Mouse (Mus musculus) layer of hippocampus, postnatal 10 days (tissue): ENCODE measurements at regions not wholly inside any gene's neighbourhood (a gene's known extent, or its start where the extent isn't known, plus 50 kb on each side); places are given as distances from the start of the nearest gene placed in this dataset.

ENCODE experiments used
- DNase-seq, 2 experiments: peaks; one replicate each; pipeline ENCODE4 v3.0.0; 2021; ENCODE audit warnings: low spot score in 2 of 2

GRCm38 (mm10) chr11:56442381-56442780 lies 401.6 kb upstream of the Nmur2 start:
- DNase-seq: no peak

DNA sequence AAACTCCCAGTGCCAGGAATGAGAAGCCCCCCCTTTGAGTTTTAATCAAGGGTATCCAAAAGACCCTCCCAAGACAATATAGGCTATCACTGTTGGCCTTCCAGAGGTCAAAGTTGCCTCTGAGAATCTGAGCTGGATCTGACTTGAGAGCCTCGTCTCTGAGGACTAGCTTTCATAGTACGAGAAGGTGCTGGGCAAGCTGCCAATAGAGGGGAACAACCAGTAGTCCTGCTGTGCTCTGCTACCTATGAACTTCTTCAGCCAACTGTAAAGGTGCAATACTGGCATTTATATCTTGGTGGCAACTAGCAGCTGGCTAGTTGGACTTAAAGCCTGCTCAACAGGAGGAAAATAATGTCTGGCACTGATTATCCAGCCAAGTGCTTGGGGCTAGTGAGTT lies 400.3 kb upstream of the Nmur2 start:
- no peak for DNase-seq

GRCm38 (mm10) chr11:56431089-56431488 lies 390.3 kb upstream of the Nmur2 start:
- no peak for DNase-seq

DNA sequence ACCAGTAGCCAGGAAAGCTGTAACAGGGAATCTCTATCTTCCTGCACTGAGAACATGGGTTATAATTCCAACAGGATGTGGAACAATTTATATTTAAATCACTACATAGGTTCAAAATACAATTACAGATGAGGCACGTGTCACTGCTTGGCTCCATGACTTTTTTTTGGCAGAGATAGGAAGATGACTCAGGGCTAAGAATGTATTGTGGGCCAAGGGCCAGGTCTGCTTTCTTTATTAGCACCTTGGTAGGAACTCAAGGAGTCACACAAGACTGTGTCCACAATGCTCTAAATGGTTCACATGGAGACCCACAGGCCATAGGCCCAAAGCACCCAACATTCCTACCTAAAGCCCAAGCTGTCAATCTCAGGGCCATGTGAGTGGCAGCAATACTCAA lies 344.0 kb upstream of the Nmur2 start:
- no peak for DNase-seq

- no peak for DNase-seq
Observed at GRCm38 (mm10) chr11:56377535-56377934, 336.7 kb upstream of the Nmur2 start.

GRCm38 (mm10) chr11:56374329-56374728 lies 333.5 kb upstream of the Nmur2 start:
- no peak for DNase-seq

GRCm38 (mm10) chr11:56373624-56374023 lies 332.8 kb upstream of the Nmur2 start:
- DNase-seq: no peak

GRCm38 (mm10) chr11:56357690-56358089 lies 316.9 kb upstream of the Nmur2 start:
- no peak for DNase-seq

DNA sequence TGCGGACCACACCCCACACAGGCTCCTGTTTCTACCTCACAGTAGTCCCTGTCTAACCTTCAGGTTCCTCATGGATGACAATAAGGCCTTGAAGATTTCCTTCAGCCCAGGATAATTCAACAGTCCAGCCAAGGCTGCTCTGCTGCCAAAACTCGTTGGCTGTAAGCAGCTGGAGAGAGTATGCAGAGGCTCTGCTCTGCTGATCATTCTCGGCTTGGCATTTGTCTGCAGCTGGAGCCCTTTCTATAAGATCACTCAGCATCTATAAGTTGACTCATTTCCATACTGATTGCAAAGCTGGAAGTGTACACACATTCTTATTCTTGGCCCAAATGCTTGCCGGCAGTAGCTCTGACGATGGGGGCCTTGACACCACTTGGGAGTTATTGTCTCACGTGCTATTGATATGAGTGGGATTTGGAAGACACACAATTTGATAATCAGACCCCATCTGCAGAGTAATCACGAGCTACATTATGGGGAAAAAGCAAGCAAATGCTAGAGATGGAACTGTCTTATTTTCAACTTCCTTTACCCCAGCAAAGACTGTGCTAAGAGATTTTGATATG lies 311.1 kb upstream of the Nmur2 start:
- no peak for DNase-seq

DNA sequence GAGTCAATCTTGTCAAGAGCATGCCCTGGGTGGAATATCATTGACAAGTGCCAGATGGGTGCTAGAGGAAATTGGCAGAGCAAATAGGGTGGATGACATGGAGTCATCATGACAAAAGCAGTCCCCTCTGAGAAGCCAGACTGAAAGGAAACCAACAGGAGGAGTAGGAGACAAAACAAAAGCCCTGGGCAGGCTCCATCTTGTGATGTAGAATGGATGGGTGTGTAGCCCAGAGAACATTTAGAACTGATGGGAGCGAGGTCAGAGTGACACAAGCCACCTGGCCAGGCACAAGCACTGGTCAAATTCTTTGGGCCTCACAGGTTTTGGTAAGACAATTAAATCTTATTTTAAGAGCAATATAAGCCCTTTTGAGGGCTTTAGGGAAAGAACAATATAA lies 310.4 kb upstream of the Nmur2 start:
- no peak for DNase-seq

GRCm38 (mm10) chr11:56349766-56350165 lies 309.0 kb upstream of the Nmur2 start:
- DNase-seq: no peak

- no peak for DNase-seq
Observed at GRCm38 (mm10) chr11:56348408-56348807, 307.6 kb upstream of the Nmur2 start.

DNA sequence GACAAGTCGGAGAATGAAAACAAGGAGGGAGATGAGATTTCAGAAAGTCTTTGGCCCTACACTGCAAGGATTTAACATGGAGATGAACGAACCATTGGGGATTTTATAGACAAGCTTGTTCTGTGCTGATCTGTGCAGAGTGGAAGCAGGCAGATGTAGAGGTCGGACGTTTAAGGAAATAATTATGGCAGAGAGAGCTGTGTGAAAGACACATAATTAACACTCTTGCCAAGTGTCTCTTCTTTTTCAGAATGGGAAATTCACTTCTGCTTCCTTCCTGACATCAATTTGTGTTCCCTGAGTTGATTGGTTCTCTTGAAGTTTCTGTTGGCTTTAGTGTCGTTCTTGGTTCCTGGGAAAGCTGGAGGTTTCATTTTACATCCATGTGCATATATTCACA lies 302.3 kb upstream of the Nmur2 start:
- no peak for DNase-seq

GRCm38 (mm10) chr11:56341731-56342130 lies 300.9 kb upstream of the Nmur2 start:
- no peak for DNase-seq

DNA sequence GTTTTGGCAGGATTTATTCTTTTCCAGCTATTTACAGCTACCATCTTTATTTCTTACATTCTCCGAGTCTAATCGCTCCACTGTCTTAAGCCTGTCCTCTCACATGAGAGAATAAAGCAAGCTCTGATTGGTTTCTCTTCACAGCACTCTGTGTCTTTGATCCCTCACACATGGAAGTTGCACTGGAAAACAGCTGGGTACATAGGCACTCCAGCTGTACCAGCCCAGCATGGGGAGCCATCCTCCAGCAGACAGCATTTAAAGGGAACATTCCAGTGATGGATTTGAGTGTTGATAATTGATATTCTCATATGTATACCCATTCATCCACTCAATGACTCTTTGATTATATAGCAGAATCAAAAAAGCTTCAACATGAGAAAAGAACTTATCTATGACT lies 300.2 kb upstream of the Nmur2 start:
- DNase-seq: no peak

DNA sequence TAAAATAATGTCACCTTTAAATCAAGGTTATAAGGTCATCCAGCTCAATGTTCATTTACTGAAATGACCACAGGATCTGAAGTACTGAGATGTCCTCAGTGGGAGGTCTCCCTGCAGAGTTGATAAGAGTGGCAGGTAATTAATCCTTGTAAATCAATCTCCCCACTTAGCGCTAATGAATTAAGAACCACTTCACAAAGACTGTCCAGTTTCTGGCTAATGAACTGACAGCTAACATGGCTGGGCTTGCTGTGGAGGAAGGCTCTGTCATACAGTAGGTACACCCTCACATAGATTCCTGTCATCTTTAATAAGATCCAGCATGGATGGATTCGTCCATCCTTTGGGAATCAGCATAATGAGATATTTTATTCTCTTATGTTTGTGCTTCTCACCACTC lies 297.7 kb upstream of the Nmur2 start:
- DNase-seq: no peak

DNA sequence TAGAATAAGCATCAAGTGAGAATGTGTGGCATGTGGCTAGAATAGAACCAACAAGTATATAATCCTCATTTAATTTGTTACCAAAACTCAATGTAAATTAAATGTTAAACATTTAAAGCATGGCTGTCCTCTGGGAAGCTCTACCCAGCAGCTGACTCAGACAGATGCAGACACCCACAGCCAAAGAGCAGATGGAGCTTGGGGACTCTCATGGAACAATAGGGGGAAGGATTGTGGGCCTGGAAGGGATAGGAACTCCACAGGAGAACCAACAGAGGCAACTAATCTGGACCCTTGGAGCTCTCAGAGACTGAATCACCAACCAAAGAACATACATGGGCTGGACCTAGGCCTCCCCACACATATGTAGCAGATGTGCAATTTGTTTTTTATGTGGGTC lies 295.1 kb upstream of the Nmur2 start:
- no peak for DNase-seq

DNA sequence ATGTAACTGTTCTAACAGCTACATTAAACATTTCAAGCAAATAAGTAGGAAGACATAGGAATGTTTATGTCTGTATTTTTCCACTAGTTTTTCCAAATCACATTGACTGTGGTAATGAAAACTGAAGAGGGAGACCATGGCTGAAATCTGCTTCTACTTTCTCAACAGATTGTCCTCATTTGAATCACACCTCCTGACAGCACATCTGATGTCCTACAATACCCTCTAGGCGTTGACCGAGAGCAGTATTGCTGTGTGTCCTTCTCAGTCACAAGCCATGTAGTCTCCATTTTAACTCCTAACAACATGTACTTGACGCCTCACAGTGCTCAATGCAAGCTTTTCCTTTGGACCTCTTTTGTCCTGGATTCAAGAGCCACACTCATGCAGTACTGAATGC lies 279.5 kb upstream of the Nmur2 start:
- DNase-seq: no peak

GRCm38 (mm10) chr11:56315221-56315987 lies 274.6 kb upstream of the Nmur2 start:
- no peak for DNase-seq

DNA sequence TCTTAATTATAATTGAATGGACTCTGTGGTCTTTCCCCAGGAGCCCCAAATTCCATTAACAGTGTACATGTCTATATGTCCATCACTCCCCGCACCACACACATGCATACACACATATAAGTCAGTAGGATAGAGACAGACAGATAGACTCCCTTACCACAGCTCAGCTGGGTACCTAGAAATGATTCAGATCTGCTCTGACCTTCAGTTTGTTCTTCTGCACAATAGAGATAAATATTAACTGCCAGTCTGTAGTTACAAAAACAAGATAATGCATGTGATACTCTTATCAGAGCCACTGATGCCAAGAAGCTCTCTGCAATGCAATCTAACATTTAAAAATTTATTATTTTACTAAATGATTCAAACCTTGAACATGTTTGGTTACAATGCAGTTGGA lies 268.7 kb upstream of the Nmur2 start:
- DNase-seq: no peak

- DNase-seq: no peak
Observed at GRCm38 (mm10) chr11:56308383-56309105, 267.7 kb upstream of the Nmur2 start.

- no peak for DNase-seq
Observed at GRCm38 (mm10) chr11:56307051-56307450, 266.2 kb upstream of the Nmur2 start.
